Mouse (Mus musculus): Measurements from ENCODE around the gene Mlh3.

The Mlh3 gene

DNA sequence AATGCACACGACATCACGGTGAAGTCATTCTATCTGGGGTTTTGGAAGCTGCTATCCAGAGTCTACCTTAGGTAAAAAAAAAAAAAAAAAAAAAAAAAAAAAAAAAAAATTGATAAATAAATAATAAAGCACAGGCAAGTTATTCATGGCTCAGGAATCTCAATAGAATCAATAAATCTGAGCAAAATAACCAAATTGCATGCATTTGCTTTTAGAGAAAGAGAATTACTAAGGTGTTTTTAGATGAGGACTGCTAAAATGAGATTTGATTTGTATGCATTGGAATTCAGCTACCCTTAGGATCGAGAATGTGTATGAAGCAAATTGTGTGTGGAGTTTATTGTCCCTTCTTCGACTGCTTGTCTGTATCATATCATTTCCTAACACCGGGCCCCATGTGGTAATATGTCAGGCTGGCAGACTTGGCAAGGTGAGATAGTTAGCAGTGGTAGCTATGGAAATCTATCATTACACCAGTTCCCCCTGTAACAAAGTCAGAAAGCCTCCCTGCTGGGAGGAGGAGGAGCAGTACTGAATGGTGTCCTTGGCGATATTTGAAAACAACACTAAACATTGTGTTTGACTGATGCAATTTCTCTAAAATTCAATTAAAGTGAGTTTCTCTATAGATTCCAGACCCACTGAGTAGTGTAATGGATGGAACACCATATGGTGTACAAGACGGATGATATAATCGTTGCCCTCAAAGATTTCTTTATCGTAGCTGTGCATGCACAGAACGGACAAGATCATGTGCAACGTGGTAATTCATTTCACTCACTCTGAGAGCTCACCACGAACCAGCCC lies 10.6 kb upstream of the Mlh3 start:
- no peak for DNase-seq

DNA sequence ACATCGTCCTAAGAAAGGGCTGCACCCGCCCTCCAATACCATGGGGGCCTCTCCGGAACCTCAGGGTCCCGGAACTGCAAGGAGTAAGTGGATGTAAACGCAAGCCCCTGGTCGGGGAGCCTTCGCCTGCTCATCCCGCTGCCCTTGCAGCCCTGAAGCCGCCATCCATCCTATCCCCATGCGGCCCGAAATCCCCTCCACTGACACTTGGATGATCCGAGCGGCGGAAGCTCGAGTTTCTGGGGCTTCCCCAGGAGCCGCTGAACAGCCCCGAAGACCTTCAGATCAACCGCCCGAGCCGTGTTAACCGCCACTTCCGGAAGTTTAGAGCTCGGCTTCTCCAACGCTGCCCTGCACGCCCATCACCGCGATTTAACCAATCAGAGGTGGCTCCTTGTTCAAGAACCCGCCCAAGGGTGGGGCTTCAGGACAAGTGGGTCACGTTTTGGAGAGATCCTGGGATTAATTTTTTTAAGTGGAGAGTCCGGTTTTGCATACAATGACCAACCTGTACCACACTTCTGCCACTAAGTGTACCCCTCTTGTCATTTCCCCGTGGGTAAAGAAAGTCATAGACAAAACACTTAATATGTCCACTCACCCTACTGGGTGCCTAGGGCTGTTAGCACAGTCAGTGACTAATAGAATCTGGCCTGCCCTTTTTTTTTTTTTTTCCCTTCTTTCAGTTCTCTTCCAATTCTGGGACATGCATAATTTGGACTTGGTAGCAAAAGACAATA lies 9.9 kb upstream of the Mlh3 start:
- peak; percentile 98 for DNase-seq

DNA sequence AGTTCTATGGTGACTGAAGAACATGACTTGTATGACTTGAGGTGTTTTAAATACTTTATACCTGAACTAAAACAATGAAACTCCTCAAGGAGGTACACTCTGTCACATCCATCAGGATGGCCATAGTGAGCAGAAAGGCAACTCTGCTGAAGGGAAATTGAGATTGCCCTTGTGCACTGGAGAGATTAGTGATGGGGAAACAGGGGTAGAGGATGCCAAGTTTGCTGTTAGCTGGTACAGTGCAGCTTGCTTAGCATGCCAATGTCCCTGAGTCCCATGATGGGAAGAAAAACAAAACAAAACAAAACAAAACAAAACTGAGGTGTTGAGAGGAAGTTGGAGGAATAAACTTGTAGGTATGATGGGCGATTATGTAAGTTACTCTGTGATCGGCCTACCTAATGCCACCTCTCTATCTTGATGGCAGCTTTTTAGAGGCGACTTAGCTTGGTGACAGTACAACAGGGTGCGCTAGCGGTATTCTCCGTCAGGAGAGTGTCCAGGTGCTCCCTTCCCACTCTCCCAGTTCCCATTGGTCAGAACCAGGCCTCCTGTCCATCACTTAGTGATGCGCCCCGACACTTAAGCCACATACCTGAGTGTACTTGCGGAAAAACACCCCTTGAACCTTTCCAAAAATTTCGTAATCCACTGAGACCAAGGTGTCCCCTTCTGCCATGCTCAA lies 9.1 kb upstream of the Mlh3 start:
- DNase-seq = peak in 1 of 2 experiments; percentile 38

GRCm38 (mm10) chr12:85278919-85279318 lies 8.5 kb upstream of the Mlh3 start:
- no peak for DNase-seq

GRCm38 (mm10) chr12:85276273-85276672 lies 5.9 kb upstream of the Mlh3 start:
- no peak for DNase-seq

DNA sequence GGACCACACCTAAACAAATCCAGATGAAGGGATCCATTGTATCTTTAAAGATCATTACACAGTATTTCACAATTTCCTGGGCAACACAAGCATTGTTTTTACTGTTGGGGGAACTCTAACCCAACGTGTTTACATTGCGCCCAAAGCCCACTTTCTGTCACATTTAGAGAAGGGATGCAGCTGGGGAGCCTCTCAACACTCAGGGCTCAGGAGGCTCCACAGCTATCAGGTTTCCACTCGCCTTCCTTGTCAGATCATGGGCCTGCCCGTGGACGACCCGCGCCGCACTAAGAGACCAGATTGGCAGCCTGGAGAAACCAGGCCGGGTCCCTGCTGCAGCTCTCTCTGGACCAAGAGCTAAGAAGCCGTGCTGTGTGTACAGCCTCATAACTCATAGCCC lies 3.1 kb upstream of the Mlh3 start:
- DNase-seq = no peak

DNA sequence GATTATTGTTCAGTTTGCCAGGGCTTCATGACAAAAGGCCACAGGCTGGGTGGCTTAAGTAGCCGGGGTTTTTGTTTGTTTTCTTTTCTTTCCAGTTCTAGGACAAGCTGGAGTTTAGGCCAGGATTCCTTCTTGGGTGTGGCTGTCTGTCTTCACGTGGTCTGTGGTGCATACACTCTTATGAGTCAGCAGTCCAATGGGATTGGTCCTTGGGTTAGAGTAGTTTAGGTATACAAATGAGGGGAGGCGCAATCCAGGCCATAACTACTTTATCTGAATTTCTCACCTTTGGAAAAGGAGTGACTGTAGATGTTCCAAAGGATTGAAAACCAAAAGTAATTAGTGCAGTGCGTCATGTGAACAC lies 1.4 kb upstream of the Mlh3 start:
- DNase-seq = no peak

DNA sequence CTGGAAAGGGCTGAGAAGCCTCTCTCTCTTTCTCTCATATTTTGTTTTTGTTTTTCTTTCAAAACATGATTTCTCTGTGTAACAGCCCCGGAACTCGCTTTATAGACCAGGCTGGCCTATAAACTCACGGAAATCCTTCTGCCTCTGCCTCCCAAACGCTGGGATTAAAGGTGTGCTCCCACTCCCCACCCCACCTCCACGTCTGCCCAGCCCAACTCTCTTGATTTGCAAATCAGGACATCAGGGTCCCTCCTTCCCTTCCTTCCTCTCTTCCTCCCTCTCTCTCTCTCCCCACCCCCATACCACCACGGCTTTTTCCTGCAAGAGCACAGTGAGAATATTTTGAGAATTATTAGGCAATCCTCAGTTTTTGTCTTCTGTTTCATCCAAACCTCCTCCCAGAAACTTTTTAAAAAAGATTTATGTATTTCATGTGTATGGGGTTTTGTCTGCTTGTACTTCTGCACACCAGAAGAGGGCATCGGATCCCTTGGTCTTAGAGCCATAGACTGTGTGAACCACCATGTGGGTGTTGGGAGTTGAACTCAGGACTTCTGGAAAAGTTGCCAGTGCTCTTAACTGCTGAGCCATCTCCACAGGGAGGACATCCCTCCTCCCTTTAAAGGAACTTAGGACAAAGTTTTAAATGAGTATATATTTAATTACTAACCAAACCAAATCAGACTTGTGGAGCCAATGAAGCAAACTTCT lies 888 bp upstream of the Mlh3 start:
- DNase-seq = no peak

DNA sequence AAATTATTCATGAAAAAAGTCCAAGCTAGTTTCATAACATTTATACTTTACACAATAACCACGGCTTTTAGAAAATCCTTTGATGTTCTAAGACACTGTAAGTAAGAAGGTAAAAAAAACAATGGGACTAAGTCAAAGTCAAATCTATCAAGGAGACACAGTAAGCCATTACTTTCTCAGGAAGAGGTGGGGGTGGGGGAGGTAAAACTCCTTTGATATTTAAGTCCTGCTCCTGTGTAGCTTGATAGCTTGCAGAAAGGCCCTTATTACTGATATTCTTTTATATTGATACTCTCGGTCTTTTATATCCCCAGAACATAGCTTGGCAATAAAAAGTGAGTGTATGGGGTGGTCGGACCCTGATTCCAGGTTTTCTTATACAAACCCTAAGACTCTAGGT lies 578 bp downstream of the Mlh3 start:
- no peak for DNase-seq

DNA sequence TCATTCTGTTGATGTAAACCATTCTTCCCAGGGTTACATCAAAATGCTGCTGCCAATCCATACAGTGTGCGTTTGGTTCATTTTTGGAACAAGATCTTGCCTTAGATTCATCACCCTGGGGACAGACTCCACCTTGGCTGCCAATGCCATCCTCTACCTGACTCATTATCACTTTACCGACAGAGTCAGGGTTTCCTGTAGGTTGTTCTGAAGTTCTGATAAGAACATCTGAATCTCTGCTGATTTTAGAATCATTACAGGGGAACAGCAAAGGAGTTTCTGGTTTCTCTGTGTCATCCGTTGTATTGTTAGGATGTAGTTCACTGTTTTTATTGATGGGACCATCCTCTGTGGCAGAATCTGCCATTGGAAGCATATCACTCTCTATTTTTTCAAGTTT lies 4.2 kb downstream of the Mlh3 start:
- DNase-seq = no peak

DNA sequence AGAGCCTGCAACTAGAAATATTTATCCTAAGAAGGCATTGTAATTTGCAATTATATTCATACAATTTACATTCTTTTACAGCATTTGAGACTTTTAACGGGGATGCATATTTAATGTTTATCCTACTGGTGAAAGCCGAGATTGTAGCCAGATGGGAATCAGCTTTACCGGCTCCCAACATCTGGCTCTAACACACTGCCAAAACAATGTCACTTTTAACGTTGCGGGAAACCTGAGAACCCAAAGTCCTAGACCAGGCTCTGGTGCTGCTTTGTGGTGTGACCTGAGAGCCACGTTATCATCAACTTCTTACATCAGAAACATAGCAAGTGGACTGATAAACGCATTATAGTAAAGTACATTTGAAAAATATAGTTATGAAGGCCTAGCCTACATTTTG lies 5.5 kb downstream of the Mlh3 start:
- DNase-seq = no peak

DNA sequence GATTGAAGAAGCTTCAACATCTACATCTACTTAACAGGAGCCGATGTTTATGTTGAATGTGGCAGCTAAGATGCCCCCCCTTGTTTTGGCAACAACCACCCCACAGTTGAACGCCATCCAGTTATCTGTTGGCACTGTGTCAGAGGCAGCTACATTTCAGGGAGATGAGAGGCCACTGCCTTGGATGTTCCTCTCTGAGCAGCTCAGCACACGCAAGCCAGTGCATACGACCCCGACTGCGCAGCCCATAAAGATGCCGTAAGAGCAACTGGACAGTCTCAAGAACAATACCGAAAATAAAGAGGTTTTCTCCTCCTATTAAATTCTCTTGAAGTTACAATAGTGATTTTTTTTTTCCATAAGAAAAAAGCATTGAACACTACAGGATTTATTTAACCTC lies 5.9 kb downstream of the Mlh3 start:
- no peak for DNase-seq

GRCm38 (mm10) chr12:85263190-85263589 lies 7.2 kb downstream of the Mlh3 start:
- DNase-seq = no peak

GRCm38 (mm10) chr12:85262489-85262888 lies 7.9 kb downstream of the Mlh3 start:
- DNase-seq = no peak

DNA sequence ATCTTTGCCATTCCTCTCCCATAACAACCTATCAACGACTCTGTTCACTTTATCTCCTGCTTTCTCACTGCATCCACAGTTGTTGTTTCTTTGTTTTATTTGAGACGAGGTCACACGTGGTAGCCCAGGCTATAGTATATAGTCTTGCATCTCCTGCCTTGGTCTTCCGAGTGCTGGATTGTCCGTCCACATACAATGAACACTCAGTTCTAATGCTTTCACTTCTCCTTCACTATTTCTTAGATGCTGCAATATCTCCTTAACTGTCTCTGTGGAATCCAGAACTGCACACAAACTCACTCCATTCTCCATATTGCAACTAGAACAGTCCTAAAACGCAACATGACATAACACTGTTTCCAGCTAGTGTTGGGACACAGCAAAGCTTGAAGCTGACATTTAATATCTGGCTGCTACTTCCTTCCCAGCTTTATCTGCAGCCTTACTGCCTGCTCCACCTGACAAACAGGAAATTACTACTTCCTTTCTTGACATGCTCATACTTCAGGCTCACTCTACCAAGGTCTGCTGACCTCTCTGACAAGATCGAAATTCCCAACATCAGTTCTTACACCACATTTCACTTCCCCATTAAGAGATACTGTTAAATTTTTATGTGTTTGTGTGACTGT lies 13.3 kb downstream of the Mlh3 start:
- peak in 1 of 2 experiments; percentile 29 for DNase-seq

GRCm38 (mm10) chr12:85256074-85256751 lies 14.2 kb downstream of the Mlh3 start:
- no peak for DNase-seq

DNA sequence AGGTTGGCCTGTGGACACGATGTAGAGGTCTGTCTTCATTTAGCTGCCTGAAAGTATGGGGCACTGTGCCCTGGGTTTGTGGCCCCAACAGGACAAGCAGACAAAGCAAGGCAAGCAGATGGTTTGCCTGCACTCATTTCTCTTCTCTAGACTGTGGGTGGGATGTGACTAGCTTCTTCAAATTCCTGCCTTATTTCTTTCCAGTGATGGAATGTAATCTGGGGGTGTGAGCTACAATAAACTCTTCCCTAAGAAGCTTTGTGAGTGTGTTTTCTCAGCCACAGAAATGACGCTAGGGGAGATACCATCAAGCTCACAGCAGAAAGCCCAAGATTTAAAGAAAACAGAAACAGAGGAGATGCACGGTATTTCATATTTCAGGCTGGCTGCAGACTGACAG lies 18.3 kb downstream of the Mlh3 start:
- no peak for DNase-seq

GRCm38 (mm10) chr12:85237553-85237952 lies 32.8 kb downstream of the Mlh3 start:
- DNase-seq = no peak

- no peak for DNase-seq
Measured at GRCm38 (mm10) chr12:85233376-85234358, 36.7 kb downstream of the Mlh3 start.

DNA sequence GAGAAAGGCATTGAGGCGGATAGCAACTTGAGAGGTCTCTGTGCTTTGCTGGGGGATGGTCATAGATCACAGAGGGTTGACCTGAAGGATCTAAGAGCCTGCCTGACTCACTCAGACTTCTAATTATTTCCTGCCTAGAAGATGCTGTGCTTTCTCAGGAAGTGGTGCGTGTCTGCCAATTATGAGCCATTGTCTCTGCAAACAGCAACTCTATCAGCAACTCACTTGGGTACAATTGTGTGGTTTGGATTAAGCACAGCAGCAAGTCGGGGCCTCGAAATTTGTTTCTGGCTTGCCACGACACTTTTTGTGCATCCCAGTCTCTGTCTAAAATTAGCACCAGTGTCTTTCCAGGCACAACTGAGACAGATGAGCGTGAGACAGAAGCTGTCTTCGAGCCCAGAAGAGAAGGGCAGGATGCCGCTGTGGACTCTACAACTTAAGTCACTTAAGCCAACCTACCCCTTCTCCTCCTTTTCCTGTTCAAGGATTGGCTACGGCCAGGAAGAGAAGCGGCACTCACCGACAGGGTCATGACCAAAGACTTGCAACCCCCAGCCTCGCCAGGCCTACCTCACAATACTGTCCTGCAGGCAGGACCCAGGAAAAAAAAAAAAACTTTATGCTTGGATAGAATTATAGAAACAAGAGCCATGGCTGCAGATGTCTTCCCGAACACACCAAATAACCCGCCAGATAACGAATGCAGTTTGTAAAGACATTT lies 42.4 kb downstream of the Mlh3 start:
- DNase-seq = no peak

Measured in lung, adult 18-20 months (tissue).